Mouse (Mus musculus) midbrain, embryonic 11.5 days (tissue): ENCODE results near the gene B3galnt2. TPM values are rescaled to one million over a fixed set of nuclear protein-coding genes. Genes with fewer than 3 reads are reported as not detected.
"Not testable (repeated sequence)": the region's sequence is repeated elsewhere in the genome, so short reads cannot be mapped to it uniquely, and the experiment has no call there.

Experiments used
- ATAC-seq: fragments of 200-750 bp; cut with Nextera tagmentation; 2 replicates; pipeline ENCODE4 v1.8.0; 2017; ENCODE audit warnings: moderate TSS enrichment, moderate library complexity; ENCODE audit not compliant: low FRiP score
- DNase-seq: peaks from one replicate; pipeline ENCODE4 v3.0.0; 2015; ENCODE audit warnings: low spot score; ENCODE audit errors: missing footprints
- H3K27ac ChIP-seq: fragments of 300-500 bp; sonication (generic); 2 replicates; pipeline ENCODE4 v1.5.1; 2014; ENCODE audit warnings: low read depth, low read length
- H3K27me3 ChIP-seq: fragments of 300-500 bp; sonication (generic); 2 replicates; pipeline ENCODE4 v1.6.1; 2014; ENCODE audit warnings: mild to moderate bottlenecking, low read length, moderate library complexity, mixed read lengths; ENCODE audit not compliant: control insufficient read depth, insufficient read depth
- H3K36me3 ChIP-seq: fragments of 300-500 bp; sonication (generic); 2 replicates; pipeline ENCODE4 v1.6.1; 2014; ENCODE audit warnings: mild to moderate bottlenecking, low read length, moderate library complexity, mixed read lengths; ENCODE audit not compliant: control insufficient read depth, insufficient read depth
- H3K4me1 ChIP-seq: fragments of 300-500 bp; sonication (generic); 2 replicates; pipeline ENCODE4 v1.6.1; 2014; ENCODE audit warnings: low read length; ENCODE audit not compliant: control insufficient read depth, insufficient read depth
- H3K4me2 ChIP-seq: fragments of 300-500 bp; sonication (generic); 2 replicates; pipeline ENCODE4 v1.6.1; 2014; ENCODE audit warnings: mild to moderate bottlenecking, moderate library complexity
- H3K4me3 ChIP-seq: fragments of 300-500 bp; sonication (generic); 2 replicates; pipeline ENCODE4 v1.5.1; 2014; ENCODE audit warnings: low read depth, low read length
- H3K9ac ChIP-seq: fragments of 300-500 bp; sonication (generic); 2 replicates; pipeline ENCODE4 v1.6.1; 2014; ENCODE audit warnings: low read length
- H3K9me3 ChIP-seq: fragments of 300-500 bp; sonication (generic); 2 replicates; pipeline ENCODE4 v1.6.1; 2016; ENCODE audit warnings: low read length; ENCODE audit not compliant: control insufficient read depth
- WGBS: fragments of 180-500 bp; shearing (Covaris S2); extraction: QIAGEN DNeasy Blood & Tissue Kit; methylation state at CpG from one replicate; pipeline ENCODE4 v1.1.7; 2014; 5-methylcytosine and 5-hydroxymethylcytosine counted together
- polyA plus RNA-seq: library from polyadenylated mRNA; unstranded; fragments of >200 nt; fragmentation: Nextera tagmentation; extraction: Ambion mirVana; gene quantifications from 2 replicates; pipeline ENCODE4 v1.2.1, GENCODE M21; 2014

The B3galnt2 gene
- polyA plus RNA-seq, 1 experiment from 2014 or later: 35.4 TPM

- Histone ChIP-seq H3K27ac (no peak overlapping the region), H3K4me3 (no peak overlapping the region), H3K9ac (no peak overlapping the region), H3K4me2 (no peak overlapping the region), H3K4me1 (no peaks in the 10 kb centered on the region), H3K27me3 (no peaks in the 10 kb centered on the region), H3K9me3 (no peaks in the 10 kb centered on the region), H3K36me3 (no peaks in the 10 kb centered on the region)
- ATAC-seq: peak; percentile 24; the same call in 1 of the 2 replicates
- DNase-seq: no peak
- 73% methylated on average over 19 of the region's 19 CpGs for WGBS
These were observed 11.2 kb downstream of the B3galnt2 start for GRCm38 (mm10) chr13:13965388-13965964.

- no peaks in the 10 kb centered on the region for H3K36me3 ChIP-seq
- no peak overlapping the region for H3K4me3 ChIP-seq
- no peak for DNase-seq
- H3K9me3 ChIP-seq: no peaks in the 10 kb centered on the region
- no peak for ATAC-seq
- H3K4me2 ChIP-seq: no peak overlapping the region
- 93% methylated on average over 4 of the region's 4 CpGs for WGBS
- H3K27ac ChIP-seq: no peak overlapping the region
- H3K9ac ChIP-seq: no peak overlapping the region
- no peaks in the 10 kb centered on the region for H3K27me3 ChIP-seq
- H3K4me1 ChIP-seq: no peaks in the 10 kb centered on the region
These were observed 11.9 kb downstream of the B3galnt2 start for GRCm38 (mm10) chr13:13966172-13966571.

GRCm38 (mm10) chr13:13968629-13969111 is 14.4 kb downstream of the B3galnt2 start:
- Histone ChIP-seq H3K27me3 (no peaks in the 10 kb centered on the region), H3K27ac (no peak overlapping the region), H3K36me3 (no peaks in the 10 kb centered on the region), H3K9ac (no peak overlapping the region), H3K4me2 (no peak overlapping the region), H3K4me1 (no peaks in the 10 kb centered on the region), H3K4me3 (no peak overlapping the region), H3K9me3 (no peaks in the 10 kb centered on the region)
- WGBS: 90% methylated on average over 4 of the region's 4 CpGs
- ATAC-seq (no peak), DNase-seq (no peak)

GRCm38 (mm10) chr13:13969796-13970195 is 15.5 kb downstream of the B3galnt2 start:
- Histone ChIP-seq H3K9me3 (no peaks in the 10 kb centered on the region), H3K4me3 (no peak overlapping the region), H3K27ac (no peak overlapping the region), H3K9ac (no peak overlapping the region), H3K4me2 (no peak overlapping the region), H3K4me1 (no peaks in the 10 kb centered on the region), H3K36me3 (no peaks in the 10 kb centered on the region), H3K27me3 (no peaks in the 10 kb centered on the region)
- 89% methylated on average over 1 of the region's 1 CpGs for WGBS
- ATAC-seq (no peak), DNase-seq (no peak)

GRCm38 (mm10) chr13:13981842-13982241 is 27.6 kb downstream of the B3galnt2 start:
- not testable (repeated sequence) for H3K36me3 ChIP-seq, H3K4me2 ChIP-seq, H3K9ac ChIP-seq, H3K27ac ChIP-seq, ATAC-seq, H3K4me1 ChIP-seq, DNase-seq, H3K9me3 ChIP-seq, H3K4me3 ChIP-seq, H3K27me3 ChIP-seq
- WGBS: 60% methylated on average over 1 of the region's 1 CpGs

GRCm38 (mm10) chr13:13983523-13983922 is 29.3 kb downstream of the B3galnt2 start:
- ATAC-seq (no peak), DNase-seq (no peak)
- Histone ChIP-seq H3K9ac (no peak overlapping the region), H3K4me3 (no peak overlapping the region), H3K36me3 (no peaks in the 10 kb centered on the region; the same call in 1 of the 2 replicates), H3K9me3 (no peaks in the 10 kb centered on the region), H3K27ac (no peak overlapping the region), H3K4me2 (no peak overlapping the region), H3K4me1 (peaks cover 4% of the 10 kb centered on the region), H3K27me3 (no peaks in the 10 kb centered on the region)
- WGBS: 85% methylated on average over 6 of the region's 6 CpGs

GRCm38 (mm10) chr13:13989135-13989534 is 34.9 kb downstream of the B3galnt2 start:
- no peak overlapping the region for H3K9ac ChIP-seq
- 100% methylated on average over 2 of the region's 2 CpGs for WGBS
- no peaks in the 10 kb centered on the region; the same call in 1 of the 2 replicates for H3K36me3 ChIP-seq
- H3K9me3 ChIP-seq: no peaks in the 10 kb centered on the region
- H3K27ac ChIP-seq: no peak overlapping the region
- no peaks in the 10 kb centered on the region for H3K4me1 ChIP-seq
- no peak overlapping the region for H3K4me2 ChIP-seq
- ATAC-seq: no peak
- no peak overlapping the region for H3K4me3 ChIP-seq
- no peak for DNase-seq
- H3K27me3 ChIP-seq: no peaks in the 10 kb centered on the region

GRCm38 (mm10) chr13:13990391-13990790 is 36.1 kb downstream of the B3galnt2 start:
- no peak for DNase-seq
- Histone ChIP-seq H3K4me2 (no peak overlapping the region), H3K9ac (no peak overlapping the region), H3K9me3 (no peaks in the 10 kb centered on the region), H3K4me1 (no peaks in the 10 kb centered on the region), H3K27me3 (no peaks in the 10 kb centered on the region), H3K4me3 (no peak overlapping the region), H3K27ac (no peak overlapping the region), H3K36me3 (peaks cover 5% of the 10 kb centered on the region)
- ATAC-seq: no peak
- 83% methylated on average over 2 of the region's 2 CpGs for WGBS

GRCm38 (mm10) chr13:13993041-13993440 is 38.8 kb downstream of the B3galnt2 start:
- no peak overlapping the region for H3K4me3 ChIP-seq
- no peaks in the 10 kb centered on the region for H3K9me3 ChIP-seq
- WGBS: 80% methylated on average over 3 of the region's 3 CpGs
- H3K36me3 ChIP-seq: peaks cover 10% of the 10 kb centered on the region
- ATAC-seq: no peak
- no peak overlapping the region for H3K9ac ChIP-seq
- no peaks in the 10 kb centered on the region for H3K4me1 ChIP-seq
- no peak overlapping the region for H3K27ac ChIP-seq
- no peaks in the 10 kb centered on the region for H3K27me3 ChIP-seq
- no peak for DNase-seq
- H3K4me2 ChIP-seq: no peak overlapping the region
